In genomic region chr4:156070276-156070675, GRCm38 (mm10) we compare ENCODE assay signal across 11 mouse cellular contexts. TPM values are rescaled to one million over a fixed set of nuclear protein-coding genes. Genes with fewer than 3 reads are reported as not detected.
A peak's percentile ranks its signal among the peaks of the same experiment; 100 is the strongest.
DNase-seq lines count a peak whose midpoint lies in the region; ATAC-seq and TF ChIP-seq lines count a peak whose summit lies in the region.
"Had no signal": no experiment of that assay in that cellular context is flagged by ENCODE, and none has a peak within 500 bp of the region (broad histone marks: within the 10 kb centered on the region; RNA-seq: fewer than 3 reads in every experiment).

No protein-coding gene starts in this region.

- no peak overlapping the region for H3K4me2 ChIP-seq in forebrain, embryonic 14.5 days (ENCODE audit: low read length)
- H3K4me2 ChIP-seq in midbrain, embryonic 14.5 days (ENCODE audit: low read length): no peak overlapping the region
- H3K4me2 ChIP-seq in forebrain, embryonic 16.5 days (ENCODE audit: low read length): no peak overlapping the region
- H3K4me2 ChIP-seq: lung, embryonic 14.5 days had no signal

- no peak for ATAC-seq in forebrain, embryonic 14.5 days
- no peak for ATAC-seq in midbrain, embryonic 14.5 days (ENCODE audit: low FRiP score, low TSS enrichment)
- ATAC-seq in forebrain, embryonic 16.5 days: peak; percentile 33; the same call in 1 of the 2 replicates

- H3K79me2 ChIP-seq in heart, adult 2 months (replicated peaks; ENCODE audit: control insufficient read depth, insufficient read depth, low read length): no peaks in the 10 kb centered on the region

- H3K4me1 ChIP-seq in forebrain, embryonic 10.5 days: peaks cover 24% of the 10 kb centered on the region
- peaks cover 5% of the 10 kb centered on the region; the same call in 1 of the 2 replicates for H3K4me1 ChIP-seq in forebrain, embryonic 14.5 days (ENCODE audit: control insufficient read depth, insufficient read depth, low read length)
- H3K4me1 ChIP-seq in midbrain, embryonic 10.5 days: peaks cover 17% of the 10 kb centered on the region
- peaks cover 10% of the 10 kb centered on the region for H3K4me1 ChIP-seq in midbrain, embryonic 14.5 days (ENCODE audit: control insufficient read depth, insufficient read depth, low read length)
- H3K4me1 ChIP-seq in forebrain, embryonic 16.5 days (replicated peaks; ENCODE audit: control insufficient read depth, insufficient read depth, low read length): peaks cover 5% of the 10 kb centered on the region
- peaks cover 47% of the 10 kb centered on the region for H3K4me1 ChIP-seq in thymus, adult 2 months (replicated peaks; ENCODE audit: control insufficient read depth, insufficient read depth, low read length)
- H3K4me1 ChIP-seq in heart, adult 2 months (ENCODE audit: control insufficient read depth, insufficient read depth, low read length): 0 out of 2 replicates have a peak, but pooled peaks cover 2% of the 10 kb centered on the region

- DNase-seq in forebrain, embryonic 10.5 days (ENCODE audit: extremely low spot score, low spot score): no peak
- no peak for DNase-seq in forebrain, embryonic 14.5 days (ENCODE audit: low spot score)
- DNase-seq in midbrain, embryonic 10.5 days (ENCODE audit: low spot score): no peak
- no peak for DNase-seq in midbrain, embryonic 14.5 days
- peak; percentile 80 for DNase-seq in thymus, adult 2 months
- no peak for DNase-seq in cerebellum, adult 9-10 months
- DNase-seq in heart, adult 2 months: no peak
- DNase-seq: gastrocnemius, postnatal 36 days; kidney, postnatal 25 days had no signal

- TF ChIP-seq EP300 in heart, adult 2 months (IDR thresholded peaks at IDR 0.05; ENCODE audit: insufficient read depth, low read depth, low read length): no peak

- intact Hi-C loops in heart, adult 2 months (cut with DNase I): no loop called here

- TF ChIP-seq CTCF in thymus, adult 2 months (IDR thresholded peaks at IDR 0.05; ENCODE audit: borderline replicate concordance, control insufficient read depth, extremely low read depth, insufficient read depth, low read length, poor library complexity): no peak
- TF ChIP-seq CTCF in heart, adult 2 months (IDR thresholded peaks at IDR 0.05): no peak

- 39% methylated on average over 6 of the region's 6 CpGs for WGBS in forebrain, embryonic 10.5 days
- WGBS in forebrain, embryonic 14.5 days: 45% methylated on average over 6 of the region's 6 CpGs
- WGBS in midbrain, embryonic 10.5 days: 54% methylated on average over 6 of the region's 6 CpGs
- 29% methylated on average over 6 of the region's 6 CpGs for WGBS in midbrain, embryonic 14.5 days
- WGBS in forebrain, embryonic 16.5 days: 38% methylated on average over 6 of the region's 6 CpGs
- WGBS in thymus, adult 2 months: 6% methylated on average over 6 of the region's 6 CpGs
- WGBS in heart, adult 2 months: 80% methylated on average over 6 of the region's 6 CpGs

- H3K4me3 ChIP-seq in forebrain, embryonic 10.5 days: no peak overlapping the region
- H3K4me3 ChIP-seq in forebrain, embryonic 14.5 days (ENCODE audit: low read depth, low read length): no peak overlapping the region
- no peak overlapping the region for H3K4me3 ChIP-seq in midbrain, embryonic 10.5 days
- no peak overlapping the region for H3K4me3 ChIP-seq in midbrain, embryonic 14.5 days (replicated peaks; ENCODE audit: low read depth, low read length)
- H3K4me3 ChIP-seq in forebrain, embryonic 16.5 days (replicated peaks; ENCODE audit: low read length): no peak overlapping the region
- peak overlapping the region; percentile 26 for H3K4me3 ChIP-seq in thymus, adult 2 months (ENCODE audit: control insufficient read depth, insufficient read depth, low read length)
- no peak overlapping the region for H3K4me3 ChIP-seq in heart, adult 2 months

- H3K9me3 ChIP-seq in forebrain, embryonic 10.5 days: no peaks in the 10 kb centered on the region
- no peaks in the 10 kb centered on the region for H3K9me3 ChIP-seq in forebrain, embryonic 14.5 days (replicated peaks; ENCODE audit: control insufficient read depth, low read length)
- H3K9me3 ChIP-seq in midbrain, embryonic 10.5 days (replicated peaks): no peaks in the 10 kb centered on the region
- H3K9me3 ChIP-seq in midbrain, embryonic 14.5 days (ENCODE audit: control insufficient read depth, low read length): no peaks in the 10 kb centered on the region
- no peaks in the 10 kb centered on the region for H3K9me3 ChIP-seq in forebrain, embryonic 16.5 days (ENCODE audit: control insufficient read depth, low read length)

- H3K36me3 ChIP-seq in forebrain, embryonic 10.5 days (replicated peaks): no peaks in the 10 kb centered on the region
- H3K36me3 ChIP-seq in forebrain, embryonic 14.5 days (ENCODE audit: control insufficient read depth, insufficient read depth, low read length): no peaks in the 10 kb centered on the region
- H3K36me3 ChIP-seq in midbrain, embryonic 10.5 days: no peaks in the 10 kb centered on the region
- H3K36me3 ChIP-seq in midbrain, embryonic 14.5 days (ENCODE audit: control insufficient read depth, insufficient read depth, low read length): no peaks in the 10 kb centered on the region
- H3K36me3 ChIP-seq in forebrain, embryonic 16.5 days (ENCODE audit: control insufficient read depth, insufficient read depth): no peaks in the 10 kb centered on the region
- no peaks in the 10 kb centered on the region for H3K36me3 ChIP-seq in thymus, adult 2 months (ENCODE audit: control insufficient read depth, insufficient read depth, low read length)
- H3K36me3 ChIP-seq in heart, adult 2 months (ENCODE audit: control insufficient read depth, insufficient read depth, low read length): no peaks in the 10 kb centered on the region

- no peak overlapping the region for H3K9ac ChIP-seq in forebrain, embryonic 14.5 days (ENCODE audit: low read length)
- no peak overlapping the region; the same call in 1 of the 2 replicates for H3K9ac ChIP-seq in midbrain, embryonic 14.5 days (replicated peaks; ENCODE audit: low read length)
- H3K9ac ChIP-seq in forebrain, embryonic 16.5 days (replicated peaks; ENCODE audit: low read depth, low read length): no peak overlapping the region
- H3K9ac ChIP-seq in heart, adult 2 months (ENCODE audit: low read depth, low read length): no peak overlapping the region
- H3K9ac ChIP-seq: lung, embryonic 14.5 days had no signal

- peak overlapping the region; percentile 80 for H3K27ac ChIP-seq in forebrain, embryonic 10.5 days
- no peak overlapping the region for H3K27ac ChIP-seq in forebrain, embryonic 14.5 days (ENCODE audit: low read depth, low read length)
- H3K27ac ChIP-seq in midbrain, embryonic 10.5 days (replicated peaks): peak overlapping the region; percentile 55; the same call in 1 of the 2 replicates
- H3K27ac ChIP-seq in midbrain, embryonic 14.5 days (replicated peaks; ENCODE audit: low read depth, low read length): no peak overlapping the region
- H3K27ac ChIP-seq in forebrain, embryonic 16.5 days (ENCODE audit: low read length): no peak overlapping the region
- peak overlapping the region; percentile 100 for H3K27ac ChIP-seq in thymus, adult 2 months (ENCODE audit: control insufficient read depth, insufficient read depth, low read length)
- H3K27ac ChIP-seq in heart, adult 2 months: no peak overlapping the region

- peak; percentile 38; the same call in 1 of the 2 replicates for TF ChIP-seq POLR2A in thymus, adult 2 months (IDR thresholded peaks at IDR 0.05; ENCODE audit: control insufficient read depth, extremely low read depth, insufficient read depth, low read length, poor library complexity)
- no peak for TF ChIP-seq POLR2A in heart, adult 2 months (IDR thresholded peaks at IDR 0.05; ENCODE audit: insufficient read depth, low read depth, low read length)

- H3K27me3 ChIP-seq in forebrain, embryonic 10.5 days (ENCODE audit: poor library complexity, severe bottlenecking): 0 out of 2 replicates have a peak, but pooled peaks cover 2% of the 10 kb centered on the region
- H3K27me3 ChIP-seq in forebrain, embryonic 14.5 days (replicated peaks; ENCODE audit: control insufficient read depth, insufficient read depth, low read length): no peaks in the 10 kb centered on the region
- peaks cover 3% of the 10 kb centered on the region; the same call in 1 of the 2 replicates for H3K27me3 ChIP-seq in midbrain, embryonic 10.5 days (ENCODE audit: low read depth, poor library complexity, severe bottlenecking)
- H3K27me3 ChIP-seq in midbrain, embryonic 14.5 days (ENCODE audit: control insufficient read depth, insufficient read depth, low read length): no peaks in the 10 kb centered on the region
- no peaks in the 10 kb centered on the region for H3K27me3 ChIP-seq in forebrain, embryonic 16.5 days (replicated peaks; ENCODE audit: control insufficient read depth, insufficient read depth, low read length)
- no peaks in the 10 kb centered on the region for H3K27me3 ChIP-seq in thymus, adult 2 months (ENCODE audit: control insufficient read depth, insufficient read depth, low read length)
- no peaks in the 10 kb centered on the region for H3K27me3 ChIP-seq in heart, adult 2 months (ENCODE audit: control insufficient read depth, insufficient read depth, low read length)

RNA-seq across cellular contexts. Expression of gene Ttll10, which starts 11.1 kb away (rescaled TPM):
- polyA plus RNA-seq in forebrain, embryonic 10.5 days (2016; fragmentation: Nextera tagmentation; extraction: Ambion mirVana): 0.10 and 0.41 TPM in 2 replicates
- not detected in 2 replicates for polyA plus RNA-seq in forebrain, embryonic 14.5 days (2014; fragmentation: Nextera tagmentation; extraction: Ambion mirVana)
- 0.30 TPM in 1 of 2 replicates, not detected in the other for polyA plus RNA-seq in midbrain, embryonic 10.5 days (2016; fragmentation: Nextera tagmentation; extraction: Ambion mirVana)
- 0.28 TPM in 1 of 2 replicates, not detected in the other for polyA plus RNA-seq in midbrain, embryonic 14.5 days (2014; fragmentation: Nextera tagmentation; extraction: Ambion mirVana)
- not detected in 2 replicates for polyA plus RNA-seq in forebrain, embryonic 16.5 days (2015; fragmentation: Nextera tagmentation; extraction: Ambion mirVana)
- polyA plus RNA-seq in thymus, adult 2 months (2012; rRNA removed): 2.4 and 3.5 TPM in 2 replicates
- not detected for total RNA-seq in heart, adult 2 months (2021)
- polyA plus RNA-seq in heart, adult 2 months (2012; rRNA removed): 0.32 and 1.1 TPM in 2 replicates
- total RNA-seq: gastrocnemius, postnatal 36 days had no signal

RNA-seq across cellular contexts. Expression of gene 9430015G10Rik, which starts 39.5 kb away (rescaled TPM):
- 81.2 and 86.9 TPM in 2 replicates for polyA plus RNA-seq in forebrain, embryonic 10.5 days (2016; fragmentation: Nextera tagmentation; extraction: Ambion mirVana)
- 29.0 and 34.3 TPM in 2 replicates for polyA plus RNA-seq in forebrain, embryonic 14.5 days (2014; fragmentation: Nextera tagmentation; extraction: Ambion mirVana)
- 75.3 and 76.5 TPM in 2 replicates for polyA plus RNA-seq in midbrain, embryonic 10.5 days (2016; fragmentation: Nextera tagmentation; extraction: Ambion mirVana)
- 26.1 and 32.8 TPM in 2 replicates for polyA plus RNA-seq in midbrain, embryonic 14.5 days (2014; fragmentation: Nextera tagmentation; extraction: Ambion mirVana)
- polyA plus RNA-seq in forebrain, embryonic 16.5 days (2015; fragmentation: Nextera tagmentation; extraction: Ambion mirVana): 43.2 and 45.8 TPM in 2 replicates
- polyA plus RNA-seq in thymus, adult 2 months (2012; rRNA removed): 89.1 and 93.3 TPM in 2 replicates
- total RNA-seq in heart, adult 2 months (2021): 1 to 10 TPM; 1.7 to 3.5 TPM
- polyA plus RNA-seq in heart, adult 2 months (2012; rRNA removed): 5.9 and 7.5 TPM in 2 replicates

RNA-seq across cellular contexts. Expression of gene Tnfrsf18, which starts 44.3 kb away (rescaled TPM):
- polyA plus RNA-seq in forebrain, embryonic 10.5 days (2016; fragmentation: Nextera tagmentation; extraction: Ambion mirVana): 0.72 and 1.1 TPM in 2 replicates
- polyA plus RNA-seq in forebrain, embryonic 14.5 days (2014; fragmentation: Nextera tagmentation; extraction: Ambion mirVana): 0.40 and 0.53 TPM in 2 replicates
- polyA plus RNA-seq in midbrain, embryonic 10.5 days (2016; fragmentation: Nextera tagmentation; extraction: Ambion mirVana): 1.1 and 1.8 TPM in 2 replicates
- polyA plus RNA-seq in midbrain, embryonic 14.5 days (2014; fragmentation: Nextera tagmentation; extraction: Ambion mirVana): 1.4 and 2.4 TPM in 2 replicates
- polyA plus RNA-seq in forebrain, embryonic 16.5 days (2015; fragmentation: Nextera tagmentation; extraction: Ambion mirVana): 0.60 and 1.5 TPM in 2 replicates
- 82.1 and 85.2 TPM in 2 replicates for polyA plus RNA-seq in thymus, adult 2 months (2012; rRNA removed)
- total RNA-seq in heart, adult 2 months (2021): under 1 TPM in 1 of 2 experiments, not detected in 1; 0.31 TPM
- 0.80 and 0.82 TPM in 2 replicates for polyA plus RNA-seq in heart, adult 2 months (2012; rRNA removed)

RNA-seq across cellular contexts. Expression of gene Tnfrsf4, which starts 56.6 kb away (rescaled TPM):
- polyA plus RNA-seq in forebrain, embryonic 10.5 days (2016; fragmentation: Nextera tagmentation; extraction: Ambion mirVana): 0.72 and 1.1 TPM in 2 replicates
- 0.43 and 0.60 TPM in 2 replicates for polyA plus RNA-seq in forebrain, embryonic 14.5 days (2014; fragmentation: Nextera tagmentation; extraction: Ambion mirVana)
- 0.42 and 0.88 TPM in 2 replicates for polyA plus RNA-seq in midbrain, embryonic 10.5 days (2016; fragmentation: Nextera tagmentation; extraction: Ambion mirVana)
- polyA plus RNA-seq in midbrain, embryonic 14.5 days (2014; fragmentation: Nextera tagmentation; extraction: Ambion mirVana): 0.47 and 0.49 TPM in 2 replicates
- polyA plus RNA-seq in forebrain, embryonic 16.5 days (2015; fragmentation: Nextera tagmentation; extraction: Ambion mirVana): 1.0 and 1.4 TPM in 2 replicates
- polyA plus RNA-seq in thymus, adult 2 months (2012; rRNA removed): 68.9 and 81.3 TPM in 2 replicates
- not detected for total RNA-seq in heart, adult 2 months (2021)
- 1.1 and 1.4 TPM in 2 replicates for polyA plus RNA-seq in heart, adult 2 months (2012; rRNA removed)

Comparison
In these comparisons a context has a peak if more than half of its experiments do, and no peak if none do; other contexts are left out.
1. H3K27ac ChIP-seq: peak in forebrain, embryonic 10.5 days (single experiment), midbrain, embryonic 10.5 days (single experiment) and thymus, adult 2 months (single experiment); none in forebrain, embryonic 14.5 days (single experiment), midbrain, embryonic 14.5 days (single experiment), forebrain, embryonic 16.5 days (single experiment) and heart, adult 2 months (single experiment).
2. RNA of gene Tnfrsf18, which starts 44.3 kb away (polyA plus RNA-seq): 82.1 to 85.2 TPM in thymus, adult 2 months; 0.60 to 1.5 TPM in forebrain, embryonic 16.5 days, 1.4 to 2.4 TPM in midbrain, embryonic 14.5 days, 1.1 to 1.8 TPM in midbrain, embryonic 10.5 days, 0.80 to 0.82 TPM in heart, adult 2 months, 0.72 to 1.1 TPM in forebrain, embryonic 10.5 days and 0.40 to 0.53 TPM in forebrain, embryonic 14.5 days; every median in the first group is over 10 times any median in the second.